Mouse (Mus musculus) urinary bladder, postnatal 4 days (tissue): ENCODE data around the gene Crygs.
"Not testable (repeated sequence)": the region's sequence is repeated elsewhere in the genome, so short reads cannot be mapped to it uniquely, and the experiment has no call there.

ENCODE experiments used
- DNase-seq, 2 experiments: peaks; one replicate each; pipeline ENCODE4 v3.0.0; 2021 to 2022; ENCODE audit warnings: low spot score in 2 of 2

The Crygs gene

GRCm38 (mm10) chr16:22789908-22790367 is 21.4 kb downstream of the Crygs start:
- DNase-seq, result peak in 1 of 2 experiments; percentile 23

GRCm38 (mm10) chr16:22782686-22783085 is 28.7 kb downstream of the Crygs start:
- DNase-seq, result no peak

GRCm38 (mm10) chr16:22779228-22779835 is 32.0 kb downstream of the Crygs start:
- no peak for DNase-seq

- DNase-seq, result not testable (repeated sequence)
These were observed 33.1 kb downstream of the Crygs start for GRCm38 (mm10) chr16:22778296-22778695.

- DNase-seq, result no peak
These were observed 35.8 kb downstream of the Crygs start for GRCm38 (mm10) chr16:22775471-22775985.

- DNase-seq, result no peak
These were observed 42.7 kb downstream of the Crygs start for GRCm38 (mm10) chr16:22768661-22769060.

GRCm38 (mm10) chr16:22767405-22767804 is 44.0 kb downstream of the Crygs start:
- DNase-seq, result no peak

GRCm38 (mm10) chr16:22766738-22767211 is 44.6 kb downstream of the Crygs start:
- DNase-seq, result no peak

- DNase-seq, result no peak
These were observed 45.8 kb downstream of the Crygs start for GRCm38 (mm10) chr16:22765531-22765930.
